ENCODE assay signal across 11 mouse cellular contexts in genomic region chr12:105337290-105338005, GRCm38 (mm10). TPM values are rescaled to one million over a fixed set of nuclear protein-coding genes. Genes with fewer than 3 reads are reported as not detected.
DNase-seq lines count a peak whose midpoint lies in the region; ATAC-seq and TF ChIP-seq lines count a peak whose summit lies in the region.
"Had no signal": no experiment of that assay in that cellular context is flagged by ENCODE, and none has a peak within 500 bp of the region (broad histone marks: within the 10 kb centered on the region; RNA-seq: fewer than 3 reads in every experiment).

No protein-coding gene starts in this region.

- ATAC-seq in frontal cortex, adult (ENCODE audit: low TSS enrichment): 0 out of 2 replicates have a peak, but pooled peaks have one; percentile 2
- ATAC-seq in liver, embryonic 12.5 days: no peak

- TF ChIP-seq CTCF in E14TG2a.4 (conservative IDR thresholded peaks at IDR 0.05; ENCODE audit: low read length): no peak
- no peak for TF ChIP-seq CTCF in embryonic fibroblast, embryonic 13.5 days (IDR thresholded peaks at IDR 0.05; ENCODE audit: borderline replicate concordance, insufficient read depth, low read length)

- H3K4me3 ChIP-seq in E14TG2a.4 (replicated peaks; ENCODE audit: low read length): peak overlapping the region; percentile 90
- peak overlapping the region; percentile 53 for H3K4me3 ChIP-seq in embryonic fibroblast, embryonic 13.5 days (ENCODE audit: insufficient read depth, low read length)
- peak overlapping the region; percentile 48 for H3K4me3 ChIP-seq in liver, embryonic 12.5 days
- H3K4me3 ChIP-seq: myocyte had no signal

- no peak overlapping the region for H3K9ac ChIP-seq in liver, embryonic 12.5 days

- no peaks in the 10 kb centered on the region for H3K36me3 ChIP-seq in E14TG2a.4 (ENCODE audit: insufficient read depth, low read length)
- H3K36me3 ChIP-seq in liver, embryonic 12.5 days: no peaks in the 10 kb centered on the region

- no peak for DNase-seq in frontal cortex, adult 2 months (ENCODE audit: extremely low spot score in 1 of 2, low spot score in 1 of 2)
- DNase-seq in ovary, adult 18-20 months (ENCODE audit: low spot score): no peak
- no peak for DNase-seq in adrenal gland, postnatal 14 days
- DNase-seq in right cerebral cortex, adult 2 months (ENCODE audit: low spot score in 2 of 2): no peak
- DNase-seq: B cell, adult 2 months had no signal

- no peak for TF ChIP-seq POLR2A in embryonic fibroblast, embryonic 13.5 days (IDR thresholded peaks at IDR 0.05; ENCODE audit: low read depth, low read length)

- no peak overlapping the region for H3K27ac ChIP-seq in embryonic fibroblast, embryonic 13.5 days (ENCODE audit: insufficient read depth, low read length)
- H3K27ac ChIP-seq in liver, embryonic 12.5 days: no peak overlapping the region

- H3K27me3 ChIP-seq in E14TG2a.4 (ENCODE audit: insufficient read depth, low read length): peaks cover 48% of the 10 kb centered on the region
- peaks cover 53% of the 10 kb centered on the region for H3K27me3 ChIP-seq in liver, embryonic 12.5 days (replicated peaks)

- H3K9me3 ChIP-seq in E14TG2a.4 (ENCODE audit: low read length): no peaks in the 10 kb centered on the region
- H3K9me3 ChIP-seq in liver, embryonic 12.5 days (replicated peaks): no peaks in the 10 kb centered on the region

- H3K4me2 ChIP-seq in liver, embryonic 12.5 days: peak overlapping the region; percentile 67

- peaks cover 40% of the 10 kb centered on the region for H3K4me1 ChIP-seq in E14TG2a.4 (replicated peaks; ENCODE audit: low read depth, low read length)
- no peaks in the 10 kb centered on the region for H3K4me1 ChIP-seq in embryonic fibroblast, embryonic 13.5 days (ENCODE audit: control insufficient read depth, insufficient read depth, low read length)
- no peaks in the 10 kb centered on the region for H3K4me1 ChIP-seq in liver, embryonic 12.5 days

- WGBS in liver, embryonic 12.5 days (ENCODE audit: insufficient replicate concordance): 6% methylated on average over 27 of the region's 31 CpGs

RNA-seq across cellular contexts. Expression of gene Tunar, which starts 3.8 kb away (rescaled TPM):
- polyA plus RNA-seq in frontal cortex, adult 2 months (2012; rRNA removed): 6.8 and 10.2 TPM in 2 replicates
- polyA plus RNA-seq in embryonic fibroblast, embryonic 13.5 days (2011; ENCODE audit: insufficient read length, low read depth, missing spikeins): not detected in 2 replicates
- polyA plus RNA-seq in liver, embryonic 12.5 days (2016; fragmentation: Nextera tagmentation; extraction: Ambion mirVana): 0.07 TPM in 1 of 2 replicates, not detected in the other
- total RNA-seq in adrenal gland, postnatal 14 days (2021): 0.37 and 0.56 TPM in 2 replicates
- total RNA-seq: common myeloid progenitor, adult 5-6 weeks had no signal
- polyA plus RNA-seq: myocyte had no signal
